Mouse (Mus musculus): ENCODE measurements around the gene Grm7. TPM values are rescaled to one million over a fixed set of nuclear protein-coding genes. Genes with fewer than 3 reads are reported as not detected.

The Grm7 gene
- polyA plus RNA-seq, 1 experiment from 2014 or later, result 1.4 TPM

DNA sequence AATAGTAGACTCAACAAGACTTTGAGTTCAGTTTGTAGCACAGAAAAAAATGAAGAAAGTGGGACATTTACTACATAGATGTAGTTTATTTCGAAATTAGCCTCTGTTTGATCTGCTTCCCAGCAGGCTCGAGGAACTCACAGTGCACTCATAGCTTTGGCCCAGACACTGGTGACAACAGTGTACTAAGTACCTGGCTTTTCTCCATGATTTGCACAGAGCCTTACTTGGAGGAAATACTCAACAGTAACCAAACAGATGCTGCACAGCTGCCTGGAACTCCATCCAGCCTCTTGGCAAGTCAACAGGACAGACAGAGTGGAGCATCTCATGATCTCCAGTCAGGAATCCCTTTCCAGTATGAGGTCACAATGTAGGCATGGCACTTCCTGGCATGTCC, 939.5 kb downstream of the Grm7 start:
- ATAC-seq (ENCODE audit: insufficient number of reproducible peaks, insufficient read depth, low FRiP score, low TSS enrichment, low read depth), result no peak
- no peak overlapping the region for H3K4me2 ChIP-seq
- no peaks in the 10 kb centered on the region for H3K4me1 ChIP-seq (replicated peaks)
- H3K36me3 ChIP-seq, result no peaks in the 10 kb centered on the region
- H3K9ac ChIP-seq (replicated peaks), result no peak overlapping the region
- WGBS, result 74% methylated on average over 2 of the region's 2 CpGs
- no peaks in the 10 kb centered on the region for H3K27me3 ChIP-seq
- no peaks in the 10 kb centered on the region for H3K9me3 ChIP-seq
- no peak overlapping the region for H3K4me3 ChIP-seq (replicated peaks)
- H3K27ac ChIP-seq, result no peak overlapping the region

DNA sequence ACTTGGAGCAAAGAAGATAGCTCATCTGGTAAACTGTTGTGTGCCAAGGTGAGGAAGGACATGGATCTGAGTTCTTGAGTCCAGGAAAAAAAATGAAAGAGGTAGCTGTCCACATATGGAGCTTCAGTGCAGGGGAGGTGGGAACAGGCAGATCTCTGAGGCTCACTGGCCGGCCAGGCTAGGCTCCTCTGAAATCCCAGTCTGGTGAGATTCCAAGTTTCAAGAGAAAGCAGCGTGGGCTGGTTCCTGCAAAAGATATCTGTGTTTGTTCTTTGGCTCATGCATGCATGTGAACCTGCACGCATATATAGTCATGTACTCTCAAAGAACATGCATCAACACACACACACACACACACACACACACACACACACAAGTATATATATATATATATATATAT, 942.2 kb downstream of the Grm7 start:
- no peaks in the 10 kb centered on the region for H3K4me1 ChIP-seq (replicated peaks)
- H3K4me3 ChIP-seq (replicated peaks), result no peak overlapping the region
- H3K36me3 ChIP-seq, result no peaks in the 10 kb centered on the region
- ATAC-seq (ENCODE audit: insufficient number of reproducible peaks, insufficient read depth, low FRiP score, low TSS enrichment, low read depth), result no peak
- no peak overlapping the region for H3K9ac ChIP-seq (replicated peaks)
- no peaks in the 10 kb centered on the region for H3K27me3 ChIP-seq
- no peak overlapping the region for H3K4me2 ChIP-seq
- 89% methylated on average over 3 of the region's 3 CpGs for WGBS
- H3K27ac ChIP-seq, result no peak overlapping the region
- H3K9me3 ChIP-seq, result no peaks in the 10 kb centered on the region

DNA sequence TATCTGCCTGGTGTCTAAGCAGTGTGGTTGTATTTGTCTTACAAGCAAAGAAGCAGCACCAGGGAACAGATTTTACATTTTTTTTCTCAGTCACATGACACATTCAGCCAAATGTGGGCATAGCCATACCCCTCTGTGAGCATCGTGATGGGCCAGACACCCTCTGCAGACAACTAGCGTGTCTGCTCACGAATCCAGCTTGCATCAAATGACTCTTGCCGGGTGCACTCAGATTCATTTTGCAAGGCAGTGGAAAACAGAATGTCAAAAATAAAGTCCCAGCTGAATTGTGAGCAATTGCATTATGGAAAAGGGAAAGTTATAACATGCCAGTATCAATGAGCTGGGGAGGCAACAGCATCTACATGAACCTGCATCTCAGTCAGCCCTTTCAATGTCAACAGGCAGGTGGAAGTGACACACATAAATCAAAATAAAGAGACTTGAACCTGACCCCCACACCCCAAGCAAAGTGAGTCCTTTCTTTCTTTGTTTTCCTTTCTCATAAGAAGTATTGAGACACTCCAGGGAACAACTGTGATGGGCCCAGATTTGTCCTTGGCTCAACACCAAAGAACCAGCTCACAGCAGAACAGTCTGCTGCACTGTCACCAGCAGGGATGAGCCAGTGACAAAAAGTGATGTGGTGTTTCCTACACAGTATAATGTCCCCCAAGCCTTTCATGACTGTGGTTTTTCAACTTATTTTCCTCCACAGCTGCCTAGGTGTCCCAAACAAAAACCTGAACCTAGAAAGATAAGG, 956.7 kb downstream of the Grm7 start:
- 90% methylated on average over 4 of the region's 4 CpGs for WGBS

DNA sequence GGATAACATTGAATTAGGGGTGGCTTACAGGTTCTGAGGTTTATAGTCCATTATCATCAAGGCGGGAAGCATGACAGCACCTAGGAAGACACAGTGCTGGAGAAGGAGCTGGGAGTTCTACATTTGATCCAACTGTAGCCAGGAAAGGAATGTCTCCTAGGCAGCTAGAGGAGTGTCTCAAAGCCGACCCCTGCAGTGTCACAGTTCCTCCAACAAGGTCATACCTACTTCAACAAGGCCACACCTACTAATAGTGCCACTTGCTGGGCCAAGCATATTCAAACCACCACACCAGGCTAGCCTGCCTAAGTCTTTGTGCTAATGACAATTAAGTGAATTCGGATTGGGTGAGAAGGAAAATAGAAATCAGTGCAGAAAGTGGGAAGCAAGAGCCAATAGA, 965.0 kb downstream of the Grm7 start:
- Histone ChIP-seq H3K4me1 (replicated peaks) (no peaks in the 10 kb centered on the region), H3K4me2 (no peak overlapping the region), H3K36me3 (no peaks in the 10 kb centered on the region), H3K4me3 (replicated peaks) (no peak overlapping the region), H3K27me3 (no peaks in the 10 kb centered on the region), H3K9ac (replicated peaks) (no peak overlapping the region), H3K9me3 (no peaks in the 10 kb centered on the region), H3K27ac (no peak overlapping the region)
- 84% methylated on average over 3 of the region's 3 CpGs for WGBS
- ATAC-seq (ENCODE audit: insufficient number of reproducible peaks, insufficient read depth, low FRiP score, low TSS enrichment, low read depth), result no peak

More for the DNA sequence above, 956.7 kb downstream of the Grm7 start:
- Histone ChIP-seq H3K4me3 (replicated peaks) (no peak overlapping the region), H3K4me1 (replicated peaks) (no peaks in the 10 kb centered on the region), H3K36me3 (no peaks in the 10 kb centered on the region), H3K27ac (no peak overlapping the region), H3K9ac (replicated peaks) (no peak overlapping the region), H3K27me3 (no peaks in the 10 kb centered on the region), H3K9me3 (no peaks in the 10 kb centered on the region), H3K4me2 (no peak overlapping the region)
- ATAC-seq (ENCODE audit: insufficient number of reproducible peaks, insufficient read depth, low FRiP score, low TSS enrichment, low read depth), result no peak

DNA sequence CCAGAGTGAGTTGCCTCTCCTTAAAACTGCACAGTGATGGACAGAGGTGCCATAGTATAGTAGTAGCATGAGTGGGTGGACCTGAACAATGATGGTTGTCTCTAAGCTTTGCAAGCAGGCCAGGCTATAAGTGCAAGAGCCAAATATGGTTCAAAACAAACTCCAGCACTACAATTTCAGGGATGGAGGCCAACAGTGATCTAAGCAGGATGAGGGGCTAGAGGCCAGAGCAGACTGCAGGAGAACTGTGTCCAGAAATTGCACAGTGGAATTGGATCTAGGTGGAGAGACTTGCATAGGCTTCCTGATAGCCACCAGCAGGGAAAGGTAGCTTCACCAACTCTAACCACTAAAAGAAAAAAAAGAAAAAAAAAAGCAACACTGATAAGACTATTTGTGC, 968.5 kb downstream of the Grm7 start:
- Histone ChIP-seq H3K4me3 (replicated peaks) (no peak overlapping the region), H3K27ac (no peak overlapping the region), H3K36me3 (no peaks in the 10 kb centered on the region), H3K4me1 (replicated peaks) (no peaks in the 10 kb centered on the region), H3K9ac (replicated peaks) (no peak overlapping the region), H3K4me2 (no peak overlapping the region), H3K27me3 (no peaks in the 10 kb centered on the region), H3K9me3 (no peaks in the 10 kb centered on the region)
- no peak for ATAC-seq (ENCODE audit: insufficient number of reproducible peaks, insufficient read depth, low FRiP score, low TSS enrichment, low read depth)

All from limb, embryonic 12.5 days (tissue).